Mouse (Mus musculus): ENCODE results near the gene Slc35f5. TPM values are rescaled to one million over a fixed set of nuclear protein-coding genes. Genes with fewer than 3 reads are reported as not detected.

The Slc35f5 gene
- 41.9 and 47.6 TPM in 2 replicates for polyA plus RNA-seq (2015; fragmentation: Nextera tagmentation; extraction: Ambion mirVana)

DNA sequence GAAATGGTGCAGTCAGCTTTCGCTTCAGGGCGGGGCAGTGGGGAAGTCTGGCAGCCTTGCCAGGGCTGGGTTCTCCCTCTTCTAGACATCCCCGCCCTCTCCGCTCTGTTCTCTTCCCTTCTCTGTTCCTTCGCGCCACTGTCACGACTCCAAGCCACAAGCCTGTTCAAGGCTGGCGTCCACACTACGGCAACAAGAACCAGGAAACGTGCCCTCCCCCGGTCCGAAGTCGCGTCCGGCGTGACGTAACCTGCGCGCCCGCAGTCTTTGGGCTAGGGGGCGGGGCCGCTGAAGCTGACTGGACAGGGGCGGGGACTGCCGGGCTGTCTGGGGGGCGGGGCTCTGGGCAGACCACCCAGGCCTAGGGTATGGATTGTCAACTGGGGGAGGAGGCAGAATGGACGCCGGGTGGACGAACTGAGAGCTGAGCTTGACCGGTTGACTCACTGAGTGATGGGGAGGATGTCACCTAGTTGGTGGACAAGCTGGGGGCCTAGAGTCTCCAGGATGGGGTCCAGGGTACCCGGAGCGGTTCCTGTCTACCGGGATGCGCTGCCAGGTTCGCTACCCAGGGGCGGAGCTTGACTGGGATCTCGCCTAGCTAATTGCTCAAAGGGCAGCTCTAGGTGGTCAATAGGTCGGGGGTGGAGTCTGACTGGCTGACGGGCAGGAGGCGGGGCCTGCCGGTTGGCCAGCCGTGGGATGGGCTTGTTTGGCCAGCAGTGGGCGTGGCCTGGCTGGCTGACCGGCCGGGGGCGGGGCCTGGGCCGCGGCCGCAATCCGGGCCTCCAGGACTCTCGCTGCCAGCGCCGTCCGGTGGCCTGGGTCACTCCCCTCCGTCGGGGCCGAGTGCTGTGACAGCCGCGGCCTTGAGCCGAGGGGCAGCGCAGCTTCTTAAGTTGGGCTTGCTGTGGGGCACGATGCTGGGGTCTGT, at the start of gene Slc35f5:
Slc35f5 (plus strand) TSS at position 337 of the 934 bp plus-strand sequence.

Other genes starting within 250 kb of the Slc35f5 start
- 102 and 124 TPM in 2 replicates for gene Actr3, start 124.9 kb upstream of the Slc35f5 start, polyA plus RNA-seq (2015; fragmentation: Nextera tagmentation; extraction: Ambion mirVana)
- 0.47 and 0.62 TPM in 2 replicates for gene Gpr39, start 116.4 kb downstream of the Slc35f5 start, polyA plus RNA-seq (2015; fragmentation: Nextera tagmentation; extraction: Ambion mirVana)